ENCODE assay signal across 8 mouse cellular contexts in genomic region chr9:108306571-108306980, GRCm38 (mm10). TPM values are rescaled to one million over a fixed set of nuclear protein-coding genes. Genes with fewer than 3 reads are reported as not detected.
DNase-seq lines count a peak whose midpoint lies in the region; ATAC-seq and TF ChIP-seq lines count a peak whose summit lies in the region.

No protein-coding gene starts in this region.

- H3K4me2 ChIP-seq in liver, embryonic 16.5 days (ENCODE audit: low read depth, low read length), result peak overlapping the region; percentile 45
- H3K4me2 ChIP-seq in neural tube, embryonic 12.5 days (replicated peaks), result peak overlapping the region; percentile 69

- no peak for TF ChIP-seq POLR2A in thymus, adult 2 months (IDR thresholded peaks at IDR 0.05; ENCODE audit: control insufficient read depth, extremely low read depth, insufficient read depth, low read length, poor library complexity)

- peaks cover 8% of the 10 kb centered on the region; the same call in 1 of the 2 replicates for H3K36me3 ChIP-seq in liver, embryonic 16.5 days (ENCODE audit: control insufficient read depth, insufficient read depth)
- H3K36me3 ChIP-seq in neural tube, embryonic 12.5 days, result peaks cover 21% of the 10 kb centered on the region
- H3K36me3 ChIP-seq in thymus, adult 2 months (ENCODE audit: control insufficient read depth, insufficient read depth, low read length), result no peaks in the 10 kb centered on the region

- WGBS in liver, embryonic 16.5 days (ENCODE audit: insufficient replicate concordance), result under 1% methylated on average over 45 of the region's 51 CpGs
- under 1% methylated on average over 46 of the region's 51 CpGs for WGBS in neural tube, embryonic 12.5 days
- whole genome bisulfite sequencing in thymus, adult 2 months, result 1% methylated on average over 50 of the region's 51 CpGs

- peak overlapping the region; percentile 96 for H3K4me3 ChIP-seq in layer of hippocampus, adult 2 months
- peak overlapping the region; percentile 88 for H3K4me3 ChIP-seq in liver, embryonic 16.5 days (ENCODE audit: low read depth, low read length)
- H3K4me3 ChIP-seq in neural tube, embryonic 12.5 days, result peak overlapping the region; percentile 97
- peak overlapping the region; percentile 95 for H3K4me3 ChIP-seq in thymus, adult 2 months (ENCODE audit: control insufficient read depth, insufficient read depth, low read length)

- peak overlapping the region; percentile 99 for H3K27ac ChIP-seq in layer of hippocampus, adult 2 months
- peak overlapping the region; percentile 100 for H3K27ac ChIP-seq in liver, embryonic 16.5 days (ENCODE audit: low read length)
- H3K27ac ChIP-seq in neural tube, embryonic 12.5 days, result peak overlapping the region; percentile 98
- H3K27ac ChIP-seq in thymus, adult 2 months (ENCODE audit: control insufficient read depth, insufficient read depth, low read length), result peak overlapping the region; percentile 95

- TF ChIP-seq CTCF in layer of hippocampus, adult 2 months (conservative IDR thresholded peaks at IDR 0.05), result no peak
- 0 out of 2 replicates have a peak, but pooled peaks have one; percentile 12 for TF ChIP-seq CTCF in thymus, adult 2 months (IDR thresholded peaks at IDR 0.05; ENCODE audit: borderline replicate concordance, control insufficient read depth, extremely low read depth, insufficient read depth, low read length, poor library complexity)

- no peaks in the 10 kb centered on the region for H3K9me3 ChIP-seq in liver, embryonic 16.5 days (replicated peaks; ENCODE audit: control insufficient read depth, low read length)
- H3K9me3 ChIP-seq in neural tube, embryonic 12.5 days, result no peaks in the 10 kb centered on the region

- H3K4me1 ChIP-seq in liver, embryonic 16.5 days (ENCODE audit: control insufficient read depth, low read depth, low read length), result peaks cover 32% of the 10 kb centered on the region
- H3K4me1 ChIP-seq in neural tube, embryonic 12.5 days, result peaks cover 24% of the 10 kb centered on the region
- H3K4me1 ChIP-seq in thymus, adult 2 months (replicated peaks; ENCODE audit: control insufficient read depth, insufficient read depth, low read length), result peaks cover 9% of the 10 kb centered on the region

- H3K27me3 ChIP-seq in liver, embryonic 16.5 days (ENCODE audit: control insufficient read depth, insufficient read depth, low read depth, low read length), result no peaks in the 10 kb centered on the region
- H3K27me3 ChIP-seq in neural tube, embryonic 12.5 days (replicated peaks), result no peaks in the 10 kb centered on the region
- H3K27me3 ChIP-seq in thymus, adult 2 months (ENCODE audit: control insufficient read depth, insufficient read depth, low read length), result no peaks in the 10 kb centered on the region

- peak; percentile 76 for ATAC-seq in liver, embryonic 16.5 days (ENCODE audit: low read depth)
- peak; percentile 77 for ATAC-seq in neural tube, embryonic 12.5 days (ENCODE audit: low FRiP score, low read depth)

- peak overlapping the region; percentile 98 for H3K9ac ChIP-seq in liver, embryonic 16.5 days (ENCODE audit: low read depth, low read length)
- peak overlapping the region; percentile 94 for H3K9ac ChIP-seq in neural tube, embryonic 12.5 days

- peak; percentile 23 to 58 for DNase-seq in layer of hippocampus, adult 2 months (ENCODE audit: low spot score in 2 of 2)
- DNase-seq in layer of hippocampus, adult 9-10 months (ENCODE audit: low spot score), result no peak
- peak; percentile 77 for DNase-seq in brain, adult 2 months (ENCODE audit: low read depth, low spot score)
- DNase-seq in gastrocnemius, adult 18-20 months (ENCODE audit: low spot score), result peak; percentile 76
- DNase-seq in induced T-regulatory cell, adult 2 months (ENCODE audit: low read depth), result peak; percentile 91
- peak; percentile 84 for DNase-seq in thymus, adult 2 months

RNA-seq across cellular contexts. Expression of gene Tcta, which starts 0.6 kb away (rescaled TPM):
- total RNA-seq in layer of hippocampus, adult 2 months (2021), result 10 to 100 TPM; 35.4 to 36.0 TPM
- 10 to 100 TPM; 28.0 to 35.6 TPM for total RNA-seq in gastrocnemius, adult 18-20 months (2021)
- 14.9 and 15.2 TPM in 2 replicates for polyA plus RNA-seq in liver, embryonic 16.5 days (2015; fragmentation: Nextera tagmentation; extraction: Ambion mirVana)
- 44.3 and 47.5 TPM in 2 replicates for polyA plus RNA-seq in neural tube, embryonic 12.5 days (2016; fragmentation: Nextera tagmentation; extraction: Ambion mirVana)
- 31.1 and 43.4 TPM in 2 replicates for polyA plus RNA-seq in thymus, adult 2 months (2012; rRNA removed)

RNA-seq across cellular contexts. Expression of gene Rhoa, which starts 0.6 kb away (rescaled TPM):
- total RNA-seq in layer of hippocampus, adult 2 months (2021), result 100 to 1,000 TPM; 155 to 163 TPM
- 100 to 1,000 TPM in 1 of 2 experiments, 10 to 100 TPM in 1; 91.8 to 111 TPM for total RNA-seq in gastrocnemius, adult 18-20 months (2021)
- 190 and 213 TPM in 2 replicates for polyA plus RNA-seq in liver, embryonic 16.5 days (2015; fragmentation: Nextera tagmentation; extraction: Ambion mirVana)
- polyA plus RNA-seq in neural tube, embryonic 12.5 days (2016; fragmentation: Nextera tagmentation; extraction: Ambion mirVana), result 313 and 363 TPM in 2 replicates
- 148 and 178 TPM in 2 replicates for polyA plus RNA-seq in thymus, adult 2 months (2012; rRNA removed)

RNA-seq across cellular contexts. Expression of gene Amt, which starts 9.9 kb away (rescaled TPM):
- 10 to 100 TPM; 32.9 to 34.4 TPM for total RNA-seq in layer of hippocampus, adult 2 months (2021)
- 1 to 10 TPM in 1 of 2 experiments, under 1 TPM in 1; 0.83 to 1.0 TPM for total RNA-seq in gastrocnemius, adult 18-20 months (2021)
- polyA plus RNA-seq in liver, embryonic 16.5 days (2015; fragmentation: Nextera tagmentation; extraction: Ambion mirVana), result 14.4 and 15.0 TPM in 2 replicates
- 18.9 and 24.8 TPM in 2 replicates for polyA plus RNA-seq in neural tube, embryonic 12.5 days (2016; fragmentation: Nextera tagmentation; extraction: Ambion mirVana)
- 3.2 and 4.4 TPM in 2 replicates for polyA plus RNA-seq in thymus, adult 2 months (2012; rRNA removed)

RNA-seq across cellular contexts. Expression of gene Nicn1, which starts 16.3 kb away (rescaled TPM):
- 100 to 1,000 TPM; 109 to 114 TPM for total RNA-seq in layer of hippocampus, adult 2 months (2021)
- total RNA-seq in gastrocnemius, adult 18-20 months (2021), result 10 to 100 TPM; 12.3 to 13.1 TPM
- polyA plus RNA-seq in liver, embryonic 16.5 days (2015; fragmentation: Nextera tagmentation; extraction: Ambion mirVana), result 7.4 and 7.6 TPM in 2 replicates
- polyA plus RNA-seq in neural tube, embryonic 12.5 days (2016; fragmentation: Nextera tagmentation; extraction: Ambion mirVana), result 81.2 and 87.0 TPM in 2 replicates
- 9.0 and 9.2 TPM in 2 replicates for polyA plus RNA-seq in thymus, adult 2 months (2012; rRNA removed)

RNA-seq across cellular contexts. Expression of gene Gpx1, which starts 32.1 kb away (rescaled TPM):
- 10 to 100 TPM; 62.2 to 64.1 TPM for total RNA-seq in layer of hippocampus, adult 2 months (2021)
- 10 to 100 TPM; 63.2 to 67.5 TPM for total RNA-seq in gastrocnemius, adult 18-20 months (2021)
- 5,943 and 6,062 TPM in 2 replicates for polyA plus RNA-seq in liver, embryonic 16.5 days (2015; fragmentation: Nextera tagmentation; extraction: Ambion mirVana)
- 656 and 664 TPM in 2 replicates for polyA plus RNA-seq in neural tube, embryonic 12.5 days (2016; fragmentation: Nextera tagmentation; extraction: Ambion mirVana)
- 800 and 899 TPM in 2 replicates for polyA plus RNA-seq in thymus, adult 2 months (2012; rRNA removed)
